Mouse (Mus musculus) neural tube, embryonic 14.5 days (tissue): ENCODE measurements around the gene Wdr64. TPM values are rescaled to one million over a fixed set of nuclear protein-coding genes. Genes with fewer than 3 reads are reported as not detected.

Experiments
- ATAC-seq: fragments of 200-750 bp; cut with Nextera tagmentation; 2 replicates; pipeline ENCODE4 v1.8.0; 2017; ENCODE audit warnings: low read depth, mild to moderate bottlenecking, moderate TSS enrichment, moderate library complexity
- H3K27ac ChIP-seq: fragments of 300-500 bp; sonication (generic); 2 replicates; pipeline ENCODE4 v1.5.1; 2014; ENCODE audit warnings: low read depth, mild to moderate bottlenecking, control low read depth, low read length, moderate library complexity, mixed read lengths
- H3K27me3 ChIP-seq: fragments of 300-500 bp; sonication (generic); 2 replicates; pipeline ENCODE4 v1.6.1; 2014; ENCODE audit warnings: low read length; ENCODE audit not compliant: control insufficient read depth, insufficient read depth
- H3K36me3 ChIP-seq: fragments of 300-500 bp; sonication (generic); 2 replicates; pipeline ENCODE4 v1.6.1; 2014; ENCODE audit warnings: low read length, mixed read lengths; ENCODE audit not compliant: control insufficient read depth, insufficient read depth
- H3K4me1 ChIP-seq: fragments of 300-500 bp; sonication (generic); 2 replicates; pipeline ENCODE4 v1.6.1; 2014; ENCODE audit warnings: low read length; ENCODE audit not compliant: control insufficient read depth, insufficient read depth
- H3K4me2 ChIP-seq: fragments of 300-500 bp; sonication (generic); 2 replicates; pipeline ENCODE4 v1.6.1; 2014; ENCODE audit warnings: mild to moderate bottlenecking, low read depth, low read length, control low read depth
- H3K4me3 ChIP-seq: fragments of 300-500 bp; sonication (generic); 2 replicates; pipeline ENCODE4 v1.5.1; 2014; ENCODE audit warnings: low read depth, low read length, control low read depth, mixed read lengths
- H3K9ac ChIP-seq: fragments of 300-500 bp; sonication (generic); replicated peaks from 2 replicates; pipeline ENCODE4 v1.6.1; 2014; ENCODE audit warnings: low read depth, mild to moderate bottlenecking, control low read depth, low read length, mixed read lengths
- H3K9me3 ChIP-seq: fragments of 300-500 bp; sonication (generic); 2 replicates; pipeline ENCODE4 v1.6.1; 2016; ENCODE audit warnings: low read length; ENCODE audit not compliant: control insufficient read depth
- WGBS: fragments of 180-500 bp; shearing (Covaris S2); extraction: QIAGEN DNeasy Blood & Tissue Kit; methylation state at CpG from one replicate; pipeline ENCODE4 v1.1.7; 2014; 5-methylcytosine and 5-hydroxymethylcytosine counted together
- polyA plus RNA-seq: library from polyadenylated mRNA; unstranded; fragments of >200 nt; fragmentation: Nextera tagmentation; extraction: Ambion mirVana; gene quantifications from 2 replicates; pipeline ENCODE4 v1.2.1, GENCODE M21; 2014

Gene Wdr64
- polyA plus RNA-seq, 1 experiment from 2014 or later: not detected

DNA sequence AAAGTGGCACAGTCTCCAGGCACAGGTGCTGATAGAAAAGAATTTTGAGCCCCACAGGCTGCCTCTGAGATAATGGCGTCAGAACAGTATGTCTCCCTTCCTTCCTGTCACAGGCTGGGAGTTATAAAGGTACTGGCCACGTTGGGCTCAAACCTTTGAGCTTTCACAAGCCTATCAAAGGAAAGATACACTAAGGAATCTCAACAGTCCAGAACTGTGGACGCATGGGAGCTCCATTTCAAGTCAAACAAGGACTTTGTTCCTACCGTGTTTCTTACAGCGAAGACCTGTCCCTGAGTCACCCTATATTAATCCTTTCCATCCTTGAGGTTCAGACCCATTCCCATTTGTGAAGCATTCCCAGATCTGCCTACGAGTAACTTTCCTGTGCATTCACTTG, 20.9 kb upstream of the Wdr64 start:
- WGBS: 90% methylated on average over 6 of the region's 6 CpGs
- Histone ChIP-seq H3K9me3 (no peaks in the 10 kb centered on the region), H3K27me3 (no peaks in the 10 kb centered on the region), H3K4me3 (no peak overlapping the region), H3K4me1 (no peaks in the 10 kb centered on the region), H3K4me2 (no peak overlapping the region), H3K9ac (no peak overlapping the region), H3K36me3 (no peaks in the 10 kb centered on the region), H3K27ac (no peak overlapping the region)
- ATAC-seq: no peak

- Histone ChIP-seq H3K27me3 (no peaks in the 10 kb centered on the region), H3K9ac (no peak overlapping the region), H3K4me2 (no peak overlapping the region), H3K27ac (no peak overlapping the region), H3K36me3 (no peaks in the 10 kb centered on the region), H3K9me3 (no peaks in the 10 kb centered on the region), H3K4me1 (no peaks in the 10 kb centered on the region), H3K4me3 (no peak overlapping the region)
- 89% methylated on average over 6 of the region's 6 CpGs for WGBS
- no peak for ATAC-seq
These were observed 17.4 kb upstream of the Wdr64 start for GRCm38 (mm10) chr1:175680995-175681394.

GRCm38 (mm10) chr1:175691686-175692245, 6.6 kb upstream of the Wdr64 start:
- H3K4me3 ChIP-seq: peak overlapping the region; percentile 72
- peak overlapping the region; percentile 87 for H3K4me2 ChIP-seq
- H3K9ac ChIP-seq: peak overlapping the region; percentile 66
- H3K27ac ChIP-seq: peak overlapping the region; percentile 82
- H3K9me3 ChIP-seq: no peaks in the 10 kb centered on the region
- peaks cover 6% of the 10 kb centered on the region for H3K4me1 ChIP-seq
- H3K27me3 ChIP-seq: no peaks in the 10 kb centered on the region
- H3K36me3 ChIP-seq: no peaks in the 10 kb centered on the region
- under 1% methylated on average over 22 of the region's 22 CpGs for WGBS
- ATAC-seq: no peak

DNA sequence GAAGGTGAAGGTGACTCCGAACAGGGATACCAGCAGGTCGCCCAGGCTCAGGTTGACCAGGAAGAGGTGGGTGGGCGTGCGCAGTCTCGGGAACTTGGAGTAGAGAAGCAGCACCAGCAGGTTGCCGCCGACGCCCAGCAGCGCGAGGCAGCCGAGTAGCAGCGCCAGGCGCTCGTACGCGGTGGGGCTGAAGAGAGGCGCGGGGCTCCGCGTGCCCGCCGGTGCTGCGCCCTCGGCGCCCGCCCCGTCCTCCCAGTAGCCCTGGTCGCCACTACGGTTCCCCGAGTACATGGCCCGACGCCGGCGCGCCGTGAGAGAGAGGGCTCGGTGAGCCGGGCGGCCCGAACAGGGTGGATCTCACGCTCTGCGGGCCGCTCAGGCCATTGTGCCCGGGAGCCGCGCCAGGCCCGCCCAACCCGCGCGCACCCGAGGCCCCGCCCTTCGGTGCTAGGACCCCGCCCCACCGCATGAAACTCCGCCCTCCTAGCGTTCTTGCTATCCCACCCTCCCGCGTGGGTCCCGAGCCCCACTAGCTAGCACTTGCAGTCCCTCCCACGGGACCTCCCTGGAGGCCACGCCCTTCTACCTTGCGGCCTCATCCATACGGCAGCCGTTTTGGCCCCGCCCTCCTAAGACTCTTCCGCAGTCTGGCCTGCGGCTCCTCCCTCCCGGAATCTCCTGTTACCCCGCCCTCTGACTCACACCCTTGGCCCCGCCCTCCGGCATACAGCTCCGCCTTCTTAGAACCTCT, 6.0 kb upstream of the Wdr64 start, which contains the start of the genes Opn3 and Chml:
Opn3 (minus strand) TSS at position 531 of the 751 bp plus-strand sequence.
Chml (minus strand) TSS at position 656 of the 751 bp plus-strand sequence.
- Histone ChIP-seq H3K4me2 (peak within 1 kb of the TSS; percentile 87), H3K9me3 (no peaks in the 10 kb centered on the region), H3K4me3 (peak within 1 kb of the TSS; percentile 72), H3K36me3 (no peaks in the 10 kb centered on the region), H3K9ac (peak within 1 kb of the TSS; percentile 66), H3K27ac (peak within 1 kb of the TSS; percentile 82), H3K4me1 (peaks cover 6% of the 10 kb centered on the region), H3K27me3 (no peaks in the 10 kb centered on the region)
- ATAC-seq: peak; percentile 97
- under 1% methylated on average over 68 of the region's 73 CpGs for WGBS

DNA sequence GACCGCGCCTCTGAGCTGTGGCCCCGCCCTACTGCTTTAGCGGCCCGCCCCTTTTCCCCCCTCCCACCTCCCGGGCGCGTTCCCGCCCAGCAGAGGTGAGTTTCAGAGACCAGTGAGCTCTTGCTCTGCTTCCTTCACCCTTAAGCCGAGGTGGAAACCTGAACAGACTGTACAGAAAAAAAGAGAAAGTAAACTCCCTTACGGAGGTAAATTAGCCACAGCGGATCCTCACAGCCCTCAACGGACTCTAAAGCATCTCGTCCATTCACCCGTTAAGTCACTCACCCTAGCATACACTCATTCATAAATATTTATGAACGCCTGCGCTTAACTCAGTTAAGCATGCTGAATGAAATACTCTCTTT, 5.4 kb upstream of the Wdr64 start:
- Histone ChIP-seq H3K4me1 (peaks cover 6% of the 10 kb centered on the region), H3K27ac (no peak overlapping the region), H3K9me3 (no peaks in the 10 kb centered on the region), H3K27me3 (no peaks in the 10 kb centered on the region), H3K36me3 (no peaks in the 10 kb centered on the region), H3K4me3 (peak overlapping the region; percentile 72), H3K4me2 (peak overlapping the region; percentile 87), H3K9ac (no peak overlapping the region)
- ATAC-seq: no peak
- WGBS: under 1% methylated on average over 17 of the region's 17 CpGs

DNA sequence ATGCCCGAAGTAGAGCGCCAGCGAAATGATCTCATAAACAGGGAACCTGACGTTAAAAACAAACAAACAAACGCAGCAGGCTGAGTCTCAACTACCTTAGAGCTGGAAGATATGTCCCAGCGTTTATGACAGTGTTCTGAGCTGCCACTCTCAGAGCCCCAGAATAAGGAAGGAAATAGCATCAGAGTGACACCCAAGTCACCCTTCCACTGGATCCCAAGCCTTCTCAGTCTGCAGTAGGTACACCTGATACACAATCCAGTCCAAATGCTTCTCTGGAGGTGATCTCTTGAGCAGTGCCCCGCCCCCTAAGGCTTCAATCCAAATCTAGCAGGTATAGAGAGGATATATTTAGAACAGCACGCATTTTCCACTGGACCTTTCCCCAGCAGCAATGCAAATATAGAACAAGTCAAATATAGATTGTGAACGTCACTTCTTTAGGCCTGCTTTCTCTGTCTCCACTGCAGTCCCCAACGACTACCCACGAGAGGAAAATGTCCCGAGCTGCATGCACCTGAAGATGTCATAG, 4.9 kb upstream of the Wdr64 start:
- 43% methylated on average over 12 of the region's 12 CpGs for WGBS
- Histone ChIP-seq H3K4me2 (peak overlapping the region; percentile 87), H3K4me3 (peak overlapping the region; percentile 72), H3K27me3 (no peaks in the 10 kb centered on the region), H3K4me1 (peaks cover 6% of the 10 kb centered on the region), H3K9me3 (no peaks in the 10 kb centered on the region), H3K36me3 (no peaks in the 10 kb centered on the region), H3K9ac (no peak overlapping the region), H3K27ac (no peak overlapping the region)
- ATAC-seq: peak; percentile 8; the same call in 1 of the 2 replicates

GRCm38 (mm10) chr1:175699375-175699774, 982 bp downstream of the Wdr64 start:
- H3K4me2 ChIP-seq: no peak overlapping the region
- no peaks in the 10 kb centered on the region for H3K4me1 ChIP-seq
- ATAC-seq: no peak
- 72% methylated on average over 3 of the region's 3 CpGs for WGBS
- no peak overlapping the region for H3K9ac ChIP-seq
- H3K27ac ChIP-seq: no peak overlapping the region
- H3K36me3 ChIP-seq: no peaks in the 10 kb centered on the region
- H3K27me3 ChIP-seq: no peaks in the 10 kb centered on the region
- H3K9me3 ChIP-seq: no peaks in the 10 kb centered on the region
- H3K4me3 ChIP-seq: no peak overlapping the region

DNA sequence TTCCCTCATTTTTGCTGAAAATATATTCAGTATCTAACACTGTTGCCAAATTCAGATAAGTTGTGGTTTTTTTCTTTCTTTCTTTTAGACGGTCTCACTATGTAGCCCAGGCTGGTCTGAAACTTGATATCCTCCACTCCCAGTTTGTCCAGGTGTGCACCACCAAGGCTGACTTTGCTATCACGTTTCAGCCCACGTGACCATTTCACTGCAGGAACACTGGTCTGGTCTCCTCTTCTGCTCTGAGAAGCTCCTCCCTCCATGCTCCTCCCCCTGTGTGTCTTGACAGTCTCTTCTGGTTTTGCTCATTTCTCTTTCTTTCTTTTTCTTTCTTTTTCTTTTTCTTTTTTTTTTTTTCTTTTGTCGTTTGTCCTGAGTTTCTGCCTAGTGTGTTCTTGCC, 1.4 kb downstream of the Wdr64 start:
- Histone ChIP-seq H3K9me3 (no peaks in the 10 kb centered on the region), H3K36me3 (no peaks in the 10 kb centered on the region), H3K4me1 (no peaks in the 10 kb centered on the region), H3K27ac (no peak overlapping the region), H3K4me2 (no peak overlapping the region), H3K9ac (no peak overlapping the region), H3K27me3 (no peaks in the 10 kb centered on the region), H3K4me3 (no peak overlapping the region)
- no peak for ATAC-seq
- 37% methylated on average over 4 of the region's 4 CpGs for WGBS

- Histone ChIP-seq H3K9ac (no peak overlapping the region), H3K4me3 (no peak overlapping the region), H3K4me1 (no peaks in the 10 kb centered on the region), H3K9me3 (no peaks in the 10 kb centered on the region), H3K36me3 (no peaks in the 10 kb centered on the region), H3K27ac (no peak overlapping the region), H3K4me2 (no peak overlapping the region), H3K27me3 (no peaks in the 10 kb centered on the region)
- no peak for ATAC-seq
- 80% methylated on average over 4 of the region's 4 CpGs for WGBS
These were observed 2.8 kb downstream of the Wdr64 start for GRCm38 (mm10) chr1:175701145-175701544.
